Mouse (Mus musculus): ENCODE results near the gene Foxp1. TPM values are rescaled to one million over a fixed set of nuclear protein-coding genes. Genes with fewer than 3 reads are reported as not detected.

Gene Foxp1
- polyA plus RNA-seq, 1 experiment: 76.1 TPM

DNA sequence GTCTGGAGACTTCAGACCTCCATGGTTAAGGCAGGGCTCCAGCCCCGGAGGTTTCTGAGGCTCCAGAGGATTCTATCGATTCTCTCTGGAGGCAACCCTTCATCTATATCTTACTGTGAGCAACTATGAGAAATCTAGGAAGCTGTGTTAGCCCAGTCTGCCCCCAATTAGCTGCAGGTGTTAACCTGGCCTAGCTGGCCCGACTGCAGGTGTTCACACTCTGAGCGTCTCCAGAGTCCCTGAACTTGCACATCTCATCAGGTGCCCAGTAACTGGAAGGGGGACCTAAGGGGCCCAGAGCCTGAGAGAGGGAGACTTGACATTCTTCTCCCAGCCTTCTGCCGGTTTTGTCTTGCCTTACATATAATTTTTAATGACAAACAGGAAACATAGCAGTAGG lies 134.5 kb downstream of the Foxp1 start:
- H3K9me3 ChIP-seq: no peaks in the 10 kb centered on the region
- TF ChIP-seq GATA1 (IDR thresholded peaks at IDR 0.05; ENCODE audit: borderline replicate concordance, low read length) (no peak), FLI1 (IDR thresholded peaks at IDR 0.05; ENCODE audit: low read length) (no peak)
- H3K27me3 ChIP-seq (replicated peaks): no peaks in the 10 kb centered on the region
- peaks cover 32% of the 10 kb centered on the region for H3K36me3 ChIP-seq (replicated peaks; ENCODE audit: low read length)
- no peak overlapping the region for H3K4me3 ChIP-seq (replicated peaks)
- H3K4me1 ChIP-seq: peaks cover 79% of the 10 kb centered on the region

DNA sequence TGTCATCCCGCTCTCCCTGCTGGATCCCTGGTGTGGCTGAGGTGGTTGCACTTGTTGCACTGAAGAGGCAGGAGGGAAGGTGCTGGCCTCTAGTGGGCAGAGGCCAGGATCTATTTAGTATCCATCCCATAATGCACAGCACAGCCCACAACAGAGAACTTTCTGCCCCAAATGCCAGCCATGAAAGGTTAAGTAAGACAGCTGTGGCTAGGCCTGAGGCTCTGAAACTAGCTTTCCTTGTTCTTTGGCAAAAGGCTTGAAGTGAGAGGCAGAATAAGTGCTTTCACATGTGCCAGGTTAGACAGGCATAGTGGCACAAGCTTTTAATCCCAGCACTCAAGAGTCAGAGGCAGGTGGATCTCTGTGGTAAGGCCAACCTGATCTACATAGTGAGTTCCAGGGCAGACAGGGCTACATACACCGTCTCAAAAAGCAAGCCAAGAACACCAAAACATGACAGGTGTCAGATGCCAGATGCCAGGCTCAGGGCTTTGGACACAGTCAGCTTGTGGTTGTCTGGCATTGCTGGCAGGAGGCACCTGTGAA lies 137.4 kb downstream of the Foxp1 start:
- Histone ChIP-seq H3K36me3 (replicated peaks; ENCODE audit: low read length) (peaks cover 26% of the 10 kb centered on the region), H3K4me3 (replicated peaks) (no peak overlapping the region), H3K4me1 (peaks cover 68% of the 10 kb centered on the region), H3K9me3 (no peaks in the 10 kb centered on the region), H3K27me3 (replicated peaks) (no peaks in the 10 kb centered on the region)
- TF ChIP-seq FLI1 (IDR thresholded peaks at IDR 0.05; ENCODE audit: low read length): no peak
- no peak for TF ChIP-seq GATA1 (IDR thresholded peaks at IDR 0.05; ENCODE audit: borderline replicate concordance, low read length)

DNA sequence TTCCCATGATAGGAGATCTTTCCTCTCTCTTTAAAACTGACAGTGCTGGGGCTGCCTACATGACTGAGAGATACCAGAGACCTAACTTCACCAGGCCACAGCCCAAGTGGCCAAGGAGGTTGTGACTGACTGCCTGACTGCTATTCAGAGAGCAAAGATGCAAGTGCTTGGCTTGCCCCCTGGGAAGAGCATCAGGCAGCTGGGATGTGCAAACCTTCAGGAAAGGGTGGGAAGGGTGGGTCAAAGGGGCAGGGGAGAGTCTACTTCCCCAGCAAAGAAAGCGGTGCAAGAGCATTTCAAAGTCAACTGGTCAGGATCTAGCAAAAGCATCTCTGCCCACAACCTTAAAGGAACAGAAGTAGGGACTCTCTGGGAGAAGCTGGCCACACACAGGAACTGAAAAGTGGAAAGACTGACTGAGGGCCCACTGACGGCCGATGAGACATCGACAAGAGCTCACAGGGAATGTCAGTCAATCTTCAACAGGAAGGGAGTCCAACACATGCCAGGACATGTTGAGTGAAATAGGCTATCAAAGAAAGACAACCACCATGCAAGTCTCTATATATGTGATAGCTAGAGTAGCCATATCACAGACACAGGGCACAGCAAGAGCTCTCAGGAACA lies 138.6 kb downstream of the Foxp1 start:
- TF ChIP-seq GATA1 (IDR thresholded peaks at IDR 0.05; ENCODE audit: borderline replicate concordance, low read length) (no peak), FLI1 (IDR thresholded peaks at IDR 0.05; ENCODE audit: low read length) (no peak)
- no peaks in the 10 kb centered on the region for H3K27me3 ChIP-seq (replicated peaks)
- H3K4me1 ChIP-seq: peaks cover 63% of the 10 kb centered on the region
- peaks cover 31% of the 10 kb centered on the region for H3K36me3 ChIP-seq (replicated peaks; ENCODE audit: low read length)
- no peaks in the 10 kb centered on the region for H3K9me3 ChIP-seq
- no peak overlapping the region for H3K4me3 ChIP-seq (replicated peaks)

DNA sequence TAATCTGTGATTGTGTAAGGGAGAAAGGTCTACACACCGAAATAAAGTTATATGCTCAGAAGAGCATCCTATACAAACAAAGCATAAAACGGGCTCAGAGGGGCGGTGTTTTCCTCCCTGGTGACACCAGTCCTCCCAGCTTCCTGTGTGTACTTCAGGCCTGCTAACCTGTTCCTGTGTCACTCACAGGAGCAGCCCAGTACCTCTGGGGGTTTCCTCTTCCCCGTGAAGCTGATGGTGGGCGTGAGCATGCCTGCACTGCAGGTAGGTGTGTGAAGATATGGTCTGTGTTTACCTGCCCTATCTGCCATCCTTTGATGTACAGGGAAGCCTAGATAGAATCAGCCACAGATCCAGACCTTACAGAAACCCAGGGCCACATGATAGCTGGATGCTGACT lies 142.4 kb downstream of the Foxp1 start:
- TF ChIP-seq GATA1 (IDR thresholded peaks at IDR 0.05; ENCODE audit: borderline replicate concordance, low read length): no peak
- TF ChIP-seq FLI1 (IDR thresholded peaks at IDR 0.05; ENCODE audit: low read length): no peak
- no peaks in the 10 kb centered on the region for H3K9me3 ChIP-seq
- H3K27me3 ChIP-seq (replicated peaks): no peaks in the 10 kb centered on the region
- H3K4me3 ChIP-seq (replicated peaks): no peak overlapping the region
- H3K4me1 ChIP-seq: peaks cover 65% of the 10 kb centered on the region
- peaks cover 19% of the 10 kb centered on the region for H3K36me3 ChIP-seq (replicated peaks; ENCODE audit: low read length)

DNA sequence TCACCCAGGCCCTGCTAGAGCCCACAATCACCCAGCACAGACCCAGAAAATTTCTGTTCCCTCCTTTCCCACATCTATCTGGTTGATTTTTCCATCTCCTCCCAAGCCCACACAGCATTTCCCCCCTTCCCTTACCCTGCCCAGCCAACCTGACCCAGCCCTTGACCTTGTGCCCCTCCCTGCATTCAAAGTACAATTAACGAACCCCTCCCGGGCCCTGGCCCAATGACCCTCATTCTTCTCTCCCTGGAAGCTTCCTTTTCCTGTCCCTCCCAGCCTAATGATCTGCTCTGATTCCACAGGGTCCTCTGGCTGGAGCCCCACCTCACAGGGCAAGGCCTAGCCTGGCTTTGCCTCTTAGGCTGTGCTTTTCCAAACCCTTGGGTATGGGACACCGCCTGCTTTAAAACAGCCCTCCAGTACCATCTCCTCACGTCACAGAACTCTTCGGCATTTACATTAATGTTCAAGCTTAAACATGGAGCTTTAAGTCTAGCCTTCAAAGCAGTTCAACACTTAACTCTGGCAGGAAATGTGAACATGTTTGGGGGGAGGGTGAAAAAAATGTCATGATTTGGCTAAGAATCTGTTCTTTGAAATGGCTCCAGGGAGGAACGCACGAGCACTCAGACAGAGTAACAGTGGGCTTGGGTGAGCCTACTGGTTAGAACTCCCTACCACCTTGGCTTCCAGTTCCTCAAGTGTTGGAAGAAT lies 143.4 kb downstream of the Foxp1 start:
- no peaks in the 10 kb centered on the region for H3K9me3 ChIP-seq
- H3K4me1 ChIP-seq: peaks cover 63% of the 10 kb centered on the region
- H3K4me3 ChIP-seq (replicated peaks): no peak overlapping the region
- no peak for TF ChIP-seq FLI1 (IDR thresholded peaks at IDR 0.05; ENCODE audit: low read length)
- no peak for TF ChIP-seq GATA1 (IDR thresholded peaks at IDR 0.05; ENCODE audit: borderline replicate concordance, low read length)
- H3K27me3 ChIP-seq (replicated peaks): no peaks in the 10 kb centered on the region
- H3K36me3 ChIP-seq (replicated peaks; ENCODE audit: low read length): peaks cover 19% of the 10 kb centered on the region

DNA sequence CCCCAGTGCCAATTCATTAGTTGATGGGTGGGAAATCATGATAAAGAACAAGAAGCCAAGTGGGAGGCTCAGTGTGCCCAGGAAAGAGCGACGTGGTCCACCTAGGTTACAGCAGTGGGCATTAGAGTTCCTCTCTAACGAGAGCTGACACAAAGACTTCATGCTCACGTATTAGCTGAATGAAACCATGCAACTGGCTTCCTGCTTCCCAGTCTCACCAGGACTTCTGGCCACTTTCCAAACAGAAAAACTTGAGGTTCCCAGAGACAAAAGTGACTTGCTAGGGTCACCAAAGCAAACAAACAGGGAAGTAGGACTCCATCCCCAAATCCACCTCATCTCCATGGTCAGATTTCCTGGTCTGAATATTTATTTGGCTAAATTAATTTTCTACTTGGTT lies 144.8 kb downstream of the Foxp1 start:
- Histone ChIP-seq H3K4me1 (peaks cover 54% of the 10 kb centered on the region), H3K9me3 (peaks cover 3% of the 10 kb centered on the region; the same call in 1 of the 2 replicates), H3K27me3 (replicated peaks) (no peaks in the 10 kb centered on the region), H3K36me3 (replicated peaks; ENCODE audit: low read length) (peaks cover 26% of the 10 kb centered on the region), H3K4me3 (replicated peaks) (no peak overlapping the region)
- TF ChIP-seq FLI1 (IDR thresholded peaks at IDR 0.05; ENCODE audit: low read length): no peak

DNA sequence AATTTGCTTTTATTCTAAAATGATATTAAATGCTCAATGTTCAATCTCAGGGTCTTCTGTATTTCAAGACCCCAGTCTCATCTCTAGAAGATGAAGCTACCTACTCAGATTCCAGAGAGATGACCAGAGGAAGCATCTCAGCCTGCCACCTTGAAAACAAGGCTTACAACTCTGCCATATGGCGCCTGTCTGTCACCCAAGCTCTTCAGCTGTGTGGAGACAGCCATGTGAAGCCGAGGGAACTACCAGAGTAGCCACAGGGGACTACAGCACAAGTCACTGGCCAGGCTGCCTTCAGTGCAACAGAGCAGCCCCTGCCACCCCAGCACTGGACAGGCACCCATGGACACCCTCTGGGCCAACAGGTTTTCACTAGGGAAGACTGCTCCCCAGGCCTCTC lies 145.4 kb downstream of the Foxp1 start:
- Histone ChIP-seq H3K27me3 (replicated peaks) (no peaks in the 10 kb centered on the region), H3K4me3 (replicated peaks) (no peak overlapping the region), H3K36me3 (replicated peaks; ENCODE audit: low read length) (peaks cover 30% of the 10 kb centered on the region), H3K9me3 (peaks cover 6% of the 10 kb centered on the region; the same call in 1 of the 2 replicates), H3K4me1 (peaks cover 53% of the 10 kb centered on the region)
- TF ChIP-seq FLI1 (IDR thresholded peaks at IDR 0.05; ENCODE audit: low read length) (no peak), GATA1 (IDR thresholded peaks at IDR 0.05; ENCODE audit: borderline replicate concordance, low read length) (no peak)

DNA sequence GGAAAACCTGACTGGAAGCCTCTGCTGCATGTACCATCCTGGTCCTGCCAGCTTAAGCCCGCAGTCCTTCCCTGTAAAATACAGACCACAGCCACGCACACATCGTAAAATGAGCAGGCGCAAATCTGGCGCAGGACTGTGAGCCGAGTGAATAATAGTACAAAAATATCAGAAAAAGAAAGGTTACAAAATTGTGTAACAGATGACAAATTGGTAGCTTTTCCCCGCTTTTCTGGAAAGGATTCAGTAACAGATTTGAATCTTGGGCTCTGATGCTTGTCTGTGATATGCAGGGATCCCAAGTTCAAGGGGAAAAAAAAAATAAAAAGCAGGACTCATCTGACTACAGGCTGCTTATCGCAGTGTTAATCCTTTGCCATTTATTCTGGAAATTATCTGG lies 145.8 kb downstream of the Foxp1 start:
- Histone ChIP-seq H3K4me3 (replicated peaks) (no peak overlapping the region), H3K36me3 (replicated peaks; ENCODE audit: low read length) (peaks cover 29% of the 10 kb centered on the region), H3K9me3 (peaks cover 6% of the 10 kb centered on the region; the same call in 1 of the 2 replicates), H3K4me1 (peaks cover 54% of the 10 kb centered on the region), H3K27me3 (replicated peaks) (no peaks in the 10 kb centered on the region)
- TF ChIP-seq FLI1 (IDR thresholded peaks at IDR 0.05; ENCODE audit: low read length) (no peak), GATA1 (IDR thresholded peaks at IDR 0.05; ENCODE audit: borderline replicate concordance, low read length) (no peak)

DNA sequence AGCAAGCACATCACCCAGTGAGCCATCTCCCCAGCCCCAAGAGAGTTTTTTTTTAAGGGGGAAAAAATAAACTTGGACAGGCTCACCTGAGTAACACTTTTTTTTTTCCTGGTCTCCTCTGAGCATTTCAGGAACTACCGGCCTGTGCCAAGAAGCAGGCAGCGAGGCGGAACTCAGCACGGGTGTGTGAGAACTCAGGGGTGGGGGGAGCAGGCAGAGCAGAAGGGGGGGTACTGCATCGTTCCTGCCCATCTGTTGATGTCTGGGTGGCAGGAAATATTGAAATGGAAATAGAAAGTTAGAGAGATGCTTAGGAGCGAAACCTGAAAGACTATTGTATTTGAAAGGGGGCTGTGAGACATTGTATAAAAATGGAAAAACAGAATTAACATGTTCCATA lies 146.7 kb downstream of the Foxp1 start:
- H3K36me3 ChIP-seq (replicated peaks; ENCODE audit: low read length): peaks cover 31% of the 10 kb centered on the region
- no peak overlapping the region for H3K4me3 ChIP-seq (replicated peaks)
- H3K9me3 ChIP-seq: peaks cover 6% of the 10 kb centered on the region; the same call in 1 of the 2 replicates
- no peak for TF ChIP-seq FLI1 (IDR thresholded peaks at IDR 0.05; ENCODE audit: low read length)
- TF ChIP-seq GATA1 (IDR thresholded peaks at IDR 0.05; ENCODE audit: borderline replicate concordance, low read length): no peak
- H3K27me3 ChIP-seq (replicated peaks): no peaks in the 10 kb centered on the region
- H3K4me1 ChIP-seq: peaks cover 54% of the 10 kb centered on the region

DNA sequence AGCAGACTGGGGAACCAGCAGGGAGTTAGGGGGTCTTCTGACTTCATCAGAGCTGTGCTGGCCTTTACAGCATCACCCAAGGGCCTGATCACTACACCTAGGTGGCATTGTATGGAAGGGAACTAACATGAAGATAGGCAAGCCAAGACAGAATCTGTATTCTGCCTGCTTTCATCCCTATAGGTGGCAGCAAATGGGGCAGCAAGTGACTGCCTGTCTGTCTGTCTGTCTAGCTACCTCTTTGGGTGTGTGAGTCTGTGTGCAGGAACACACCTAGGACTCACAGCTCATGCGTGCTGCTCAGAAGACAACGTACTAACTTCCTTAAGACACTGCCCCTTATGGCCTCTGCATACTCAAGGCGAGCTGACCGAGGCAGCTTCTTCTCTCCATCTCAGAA lies 147.1 kb downstream of the Foxp1 start:
- Histone ChIP-seq H3K4me3 (replicated peaks) (no peak overlapping the region), H3K4me1 (peaks cover 58% of the 10 kb centered on the region), H3K36me3 (replicated peaks; ENCODE audit: low read length) (peaks cover 34% of the 10 kb centered on the region), H3K9me3 (peaks cover 6% of the 10 kb centered on the region; the same call in 1 of the 2 replicates), H3K27me3 (replicated peaks) (no peaks in the 10 kb centered on the region)
- TF ChIP-seq FLI1 (IDR thresholded peaks at IDR 0.05; ENCODE audit: low read length) (no peak), GATA1 (IDR thresholded peaks at IDR 0.05; ENCODE audit: borderline replicate concordance, low read length) (no peak)
